Mouse (Mus musculus): Measurements from ENCODE around the gene Gde1.

GRCm38 (mm10) chr7:118733225-118733624 is 27.6 kb upstream of the Gde1 start:
- TF ChIP-seq CTCF (IDR thresholded peaks at IDR 0.05; ENCODE audit: low read depth), result no peak
- no peak for TF ChIP-seq EP300 (optimal IDR thresholded peaks at IDR 0.05)
